Mouse (Mus musculus): ENCODE data around the gene 1700042G07Rik.
"Not testable (repeated sequence)": the region's sequence is repeated elsewhere in the genome, so short reads cannot be mapped to it uniquely, and the experiment has no call there.

1700042G07Rik gene

GRCm38 (mm10) chr4:116208891-116209290 lies 35.7 kb downstream of the 1700042G07Rik start:
- no peak for DNase-seq (ENCODE audit: extremely low spot score)

GRCm38 (mm10) chr4:116215895-116216605 lies 42.9 kb downstream of the 1700042G07Rik start:
- no peak for DNase-seq (ENCODE audit: extremely low spot score)

- no peak for DNase-seq (ENCODE audit: extremely low spot score)
These were observed 43.9 kb downstream of the 1700042G07Rik start for GRCm38 (mm10) chr4:116217046-116217445.

- not testable (repeated sequence) for DNase-seq (ENCODE audit: extremely low spot score)
These were observed 44.5 kb downstream of the 1700042G07Rik start for GRCm38 (mm10) chr4:116217661-116218060.

- no peak for DNase-seq (ENCODE audit: extremely low spot score)
These were observed 45.9 kb downstream of the 1700042G07Rik start for GRCm38 (mm10) chr4:116219056-116219455.

- peak; percentile 48 for DNase-seq (ENCODE audit: extremely low spot score)
These were observed 47.0 kb downstream of the 1700042G07Rik start for GRCm38 (mm10) chr4:116220071-116220650.

- DNase-seq (ENCODE audit: extremely low spot score) = no peak
These were observed 47.6 kb downstream of the 1700042G07Rik start for GRCm38 (mm10) chr4:116220780-116221139.

- DNase-seq (ENCODE audit: extremely low spot score) = peak; percentile 98
These were observed 48.1 kb downstream of the 1700042G07Rik start, which contains the start of gene Pik3r3 for GRCm38 (mm10) chr4:116221140-116221851. Pik3r3 (plus strand) TSS chr4:116221618.

- DNase-seq (ENCODE audit: extremely low spot score) = peak; percentile 50
These were observed 49.0 kb downstream of the 1700042G07Rik start for GRCm38 (mm10) chr4:116221996-116222842.

- DNase-seq (ENCODE audit: extremely low spot score) = no peak
These were observed 49.6 kb downstream of the 1700042G07Rik start for GRCm38 (mm10) chr4:116222843-116223119.

Measured in embryo, embryonic 9.5 days (tissue).